Mouse (Mus musculus) Patski (cell line): Measurements from ENCODE around the gene Rexo1. TPM values are rescaled to one million over a fixed set of nuclear protein-coding genes. Genes with fewer than 3 reads are reported as not detected.

Experiments
- ATAC-seq: fragments of 100-300 bp; one replicate; pipeline ENCODE4 v1.8.0; 2021
- CTCF ChIA-PET: fragments of 350-600 bp; sonication (Branson Sonifier 250); formaldehyde crosslinking; loops from one replicate; lab custom pipeline; 2022; ENCODE audit warnings: inconsistent platforms; lab: Charles Lee
- POLR2A ChIA-PET: fragments of 350-600 bp; sonication (Branson Sonifier 250); formaldehyde crosslinking; loops from one replicate; lab custom pipeline; 2022; ENCODE audit warnings: antibody characterized with exemption, inconsistent platforms; lab: Charles Lee
- DNase-seq: peaks from one replicate; pipeline ENCODE4 v3.0.0-alpha.2; 2011; ENCODE audit warnings: low read depth, low spot score
- H3K27me3 ChIP-seq: fragments of 371-371 bp; one replicate; pipeline ENCODE4 v1.5.1; 2021
- CTCF ChIP-seq: fragments of 100-300 bp; IDR thresholded peaks from one replicate; pipeline ENCODE4 v1.5.1; 2021
- in situ Hi-C: fragments of 300-500 bp; cut with MboI; formaldehyde crosslinking; loops from 3 replicates; pipeline ENCODE4 v1.11.1; 2018; ENCODE audit warnings: low pct_unique_long_range_greater_than_20kb, mixed read lengths
- polyA plus RNA-seq: library from polyadenylated mRNA; unstranded; gene quantifications from one replicate; pipeline ENCODE4 v1.2.3, GENCODE M21; 2021

Rexo1 gene
- polyA plus RNA-seq, 1 experiment from 2014 or later: 32.2 TPM

GRCm38 (mm10) chr10:80575925-80576324, 14.6 kb upstream of the Rexo1 start:
- CTCF ChIA-PET: interaction anchor here (2.4 kb wide), 1 partner anchor 14 kb away, joined by 7 read pairs; the partner anchor contains the start of gene Rexo1
- DNase-seq (no peak), ATAC-seq (no peak)
- H3K27me3 ChIP-seq: no peaks in the 10 kb centered on the region
- no peak for TF ChIP-seq CTCF
- in situ Hi-C loops: loop anchor here (5.0 kb wide), 1 partner anchor 111 kb away; no protein-coding TSS in a partner anchor
- POLR2A ChIA-PET: no interaction called here

DNA sequence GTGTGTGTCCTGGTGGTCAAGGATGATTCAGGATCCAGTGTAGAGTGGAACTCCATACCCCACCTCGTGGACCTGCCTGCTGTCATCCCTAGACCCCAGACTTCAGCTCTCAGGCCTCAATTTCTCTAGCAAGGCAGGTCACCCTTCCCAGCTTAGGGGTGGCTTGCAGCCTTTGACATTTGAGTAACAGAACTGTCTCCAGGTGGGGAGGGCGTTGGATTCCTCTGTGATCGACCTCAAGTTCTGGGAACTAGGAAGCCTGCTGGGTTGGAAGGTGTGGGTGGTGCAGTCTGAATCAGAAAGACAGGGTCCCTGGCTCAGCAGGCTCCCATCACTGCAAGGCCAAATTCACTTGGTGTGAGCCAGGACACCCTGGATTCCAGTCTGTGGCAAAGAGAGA, 13.5 kb upstream of the Rexo1 start:
- no peak for TF ChIP-seq CTCF

DNA sequence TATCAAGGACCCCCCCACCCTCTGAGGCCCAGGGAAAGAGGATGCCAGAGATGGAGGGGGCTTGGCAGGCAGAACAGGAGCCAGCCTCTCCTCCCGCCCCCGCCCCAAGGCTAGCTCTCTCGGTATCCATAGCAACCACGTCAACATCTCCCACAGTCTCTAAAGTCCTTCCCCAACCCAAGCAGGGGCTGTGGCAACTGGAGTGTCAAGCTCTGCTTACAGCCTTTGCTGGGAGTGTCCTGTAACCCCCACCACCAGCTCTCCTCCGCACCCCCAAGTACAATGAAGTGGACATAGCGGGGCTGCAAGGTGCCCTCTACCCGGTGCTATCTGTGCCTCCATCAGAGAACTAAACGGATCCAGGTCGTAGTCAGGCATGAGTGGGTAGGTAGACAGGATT, 12.6 kb upstream of the Rexo1 start:
- in situ Hi-C loops: no loop called here
- ATAC-seq (no peak), DNase-seq (no peak)
- CTCF ChIA-PET: interaction anchor here (1.7 to 2.4 kb wide), 2 partner anchors 11 to 12 kb away, joined by 3 to 7 read pairs; partner anchors contain the start of gene Rexo1
- TF ChIP-seq CTCF: no peak
- no peaks in the 10 kb centered on the region for H3K27me3 ChIP-seq
- POLR2A ChIA-PET: no interaction called here

More for the DNA sequence above, 13.5 kb upstream of the Rexo1 start:
- POLR2A ChIA-PET: interaction anchor here (0.6 kb wide), 1 partner anchor 57 kb away, joined by 5 read pairs; no protein-coding TSS in a partner anchor
- H3K27me3 ChIP-seq: no peaks in the 10 kb centered on the region
- in situ Hi-C loops: loop anchor here (5.0 kb wide), 1 partner anchor 112 kb away; no protein-coding TSS in a partner anchor
- ATAC-seq (no peak), DNase-seq (no peak)
- CTCF ChIA-PET: interaction anchor here (2.4 kb wide), 1 partner anchor 13 kb away, joined by 7 read pairs; the partner anchor contains the start of gene Rexo1

DNA sequence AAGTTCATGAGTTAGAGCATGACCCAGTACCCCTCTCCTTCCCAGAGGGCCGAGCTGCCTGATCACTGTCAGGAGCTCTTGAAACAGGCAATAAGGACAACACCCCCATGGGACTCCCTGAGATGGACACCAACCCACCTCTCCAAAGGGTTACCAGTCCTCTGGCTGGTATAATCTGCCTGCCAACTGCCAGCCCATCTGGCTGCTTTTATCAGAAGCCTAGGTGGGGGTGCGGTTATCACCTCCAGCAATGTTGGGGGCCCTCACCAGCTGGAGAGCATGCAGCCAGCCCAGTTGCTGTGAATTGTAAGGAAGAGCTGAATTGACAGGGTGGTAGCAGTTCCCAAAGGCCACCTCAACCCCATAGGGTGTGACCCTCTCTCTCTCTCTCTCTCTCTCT, 11.1 kb upstream of the Rexo1 start:
- in situ Hi-C loops: no loop called here
- no peaks in the 10 kb centered on the region for H3K27me3 ChIP-seq
- CTCF ChIA-PET: no interaction called here
- no peak for ATAC-seq
- POLR2A ChIA-PET: no interaction called here
- no peak for DNase-seq
- no peak for TF ChIP-seq CTCF

DNA sequence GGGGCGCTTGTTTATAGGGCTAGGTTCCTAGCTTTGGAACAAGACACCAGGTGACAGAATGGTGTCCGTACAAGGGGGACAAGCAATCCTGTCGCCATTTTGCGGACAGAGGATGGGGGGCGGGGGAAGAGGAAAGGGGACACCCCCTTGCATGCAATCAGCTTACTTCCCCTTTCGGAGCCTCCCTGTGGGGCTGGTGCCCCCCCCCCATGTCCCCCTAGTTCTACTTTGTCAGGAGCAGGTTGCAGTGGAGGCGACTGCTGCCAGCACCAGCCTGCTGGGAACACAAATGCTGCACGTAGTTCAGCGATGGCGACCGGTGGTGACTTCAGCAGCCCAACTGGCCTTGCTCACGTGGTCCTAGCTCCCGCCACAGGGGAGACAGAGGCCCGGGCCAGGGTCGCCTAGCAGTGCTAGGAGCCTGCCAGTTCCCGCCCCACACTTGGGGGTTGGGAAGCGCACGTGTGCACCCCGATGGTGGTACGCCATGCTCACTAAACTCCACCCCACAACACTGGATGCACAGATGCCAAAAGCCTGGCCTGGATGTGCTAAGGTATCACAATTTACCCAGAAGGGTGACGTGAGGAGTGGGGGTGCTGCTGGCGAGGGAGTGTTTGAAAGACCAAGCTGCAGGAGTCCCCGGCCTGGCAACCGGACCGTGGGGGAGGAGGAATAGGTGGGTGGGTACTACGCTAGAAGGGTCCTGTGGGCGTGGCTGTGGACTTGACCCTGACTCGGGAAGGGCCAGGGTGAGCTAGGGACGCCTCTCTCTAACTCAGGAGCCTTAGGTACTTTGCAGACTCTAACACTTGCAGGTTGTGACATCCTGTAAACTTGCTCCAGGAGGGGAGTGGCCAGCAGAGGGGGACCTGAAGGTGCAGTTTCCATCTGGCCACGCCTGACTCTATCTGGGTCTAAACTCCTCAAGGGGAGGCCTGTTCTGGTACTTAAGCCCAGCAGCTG, 9.8 kb upstream of the Rexo1 start:
- ChIA-PET CTCF (interaction anchor here (1.5 to 1.7 kb wide), 2 partner anchors 8 to 9 kb away, joined by 3 to 6 read pairs; no protein-coding TSS in a partner anchor), POLR2A (interaction anchor here (1.4 kb wide), 1 partner anchor 10 kb away, joined by 6 read pairs; the partner anchor contains the start of gene Rexo1)
- ATAC-seq (no peak), DNase-seq (no peak)
- TF ChIP-seq CTCF: no peak
- no peaks in the 10 kb centered on the region for H3K27me3 ChIP-seq
- in situ Hi-C loops: no loop called here

- in situ Hi-C loops: no loop called here
- POLR2A ChIA-PET: interaction anchor here (1.4 kb wide), 1 partner anchor 9 kb away, joined by 6 read pairs; the partner anchor contains the start of gene Rexo1
- ATAC-seq (no peak), DNase-seq (no peak)
- CTCF ChIA-PET: interaction anchor here (1.5 to 1.7 kb wide), 2 partner anchors 8 kb away, joined by 3 to 6 read pairs; no protein-coding TSS in a partner anchor
- no peaks in the 10 kb centered on the region for H3K27me3 ChIP-seq
- TF ChIP-seq CTCF: no peak
Observed at GRCm38 (mm10) chr10:80570419-80570818, 9.1 kb upstream of the Rexo1 start.

- DNase-seq (no peak), ATAC-seq (no peak)
- in situ Hi-C loops: no loop called here
- POLR2A ChIA-PET: interaction anchor here (1.4 kb wide), 1 partner anchor 9 kb away, joined by 6 read pairs; the partner anchor contains the start of gene Rexo1
- no peak for TF ChIP-seq CTCF
- no peaks in the 10 kb centered on the region for H3K27me3 ChIP-seq
- CTCF ChIA-PET: interaction anchor here (1.5 kb wide), 1 partner anchor 9 kb away, joined by 3 read pairs; no protein-coding TSS in a partner anchor
Observed at GRCm38 (mm10) chr10:80569664-80570066, 8.3 kb upstream of the Rexo1 start.

GRCm38 (mm10) chr10:80568876-80569275, 7.5 kb upstream of the Rexo1 start:
- TF ChIP-seq CTCF: no peak
- in situ Hi-C loops: no loop called here
- no peak for DNase-seq
- ATAC-seq: no peak
- POLR2A ChIA-PET: interaction anchor here (0.5 kb wide), 1 partner anchor 472 kb away, joined by 3 read pairs; no protein-coding TSS in a partner anchor
- no peaks in the 10 kb centered on the region for H3K27me3 ChIP-seq
- CTCF ChIA-PET: no interaction called here

DNA sequence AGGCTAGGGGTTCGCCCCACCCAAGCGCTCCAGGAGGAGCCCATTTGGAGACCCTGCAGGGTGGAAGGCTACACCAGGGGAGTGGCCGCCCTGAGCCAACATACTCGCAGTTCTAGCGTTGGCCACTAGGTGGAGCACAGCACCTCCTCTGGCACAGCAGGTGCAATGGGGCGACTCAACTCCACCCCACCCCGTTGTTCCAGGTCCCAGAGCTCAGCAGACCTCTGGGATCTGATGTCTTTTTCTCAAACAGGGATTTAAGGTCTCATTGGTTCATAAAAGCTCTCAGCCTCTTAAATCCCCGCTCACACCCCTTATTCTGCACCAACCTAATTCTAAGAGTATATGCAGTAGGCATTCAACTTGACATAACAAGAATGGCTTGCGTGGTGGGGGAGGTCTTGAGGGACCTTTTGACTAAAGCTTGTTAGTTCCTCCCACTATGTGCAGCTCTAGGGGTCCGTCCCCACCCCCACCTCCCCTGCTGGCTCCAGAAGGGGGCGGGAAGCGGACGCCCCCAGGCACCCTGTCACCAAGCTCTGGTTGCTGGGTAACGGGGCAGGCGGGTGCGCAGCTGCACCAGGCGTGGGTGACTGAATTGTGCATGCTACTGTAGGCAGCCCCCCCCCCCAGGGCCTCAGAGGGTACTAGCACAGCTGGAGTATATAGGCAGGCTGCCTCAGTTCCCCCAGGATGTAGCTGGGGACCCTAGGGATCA, 5.2 kb upstream of the Rexo1 start:
- no peak for TF ChIP-seq CTCF
- DNase-seq (no peak), ATAC-seq (no peak)
- ChIA-PET POLR2A (no interaction called here), CTCF (interaction anchor here (0.9 to 3.3 kb wide), 13 partner anchors 9 to 176 kb away, joined by 3 to 25 read pairs (median 6); partner anchors contain the start of gene Ap3d1)
- in situ Hi-C loops: no loop called here
- H3K27me3 ChIP-seq: no peaks in the 10 kb centered on the region

DNA sequence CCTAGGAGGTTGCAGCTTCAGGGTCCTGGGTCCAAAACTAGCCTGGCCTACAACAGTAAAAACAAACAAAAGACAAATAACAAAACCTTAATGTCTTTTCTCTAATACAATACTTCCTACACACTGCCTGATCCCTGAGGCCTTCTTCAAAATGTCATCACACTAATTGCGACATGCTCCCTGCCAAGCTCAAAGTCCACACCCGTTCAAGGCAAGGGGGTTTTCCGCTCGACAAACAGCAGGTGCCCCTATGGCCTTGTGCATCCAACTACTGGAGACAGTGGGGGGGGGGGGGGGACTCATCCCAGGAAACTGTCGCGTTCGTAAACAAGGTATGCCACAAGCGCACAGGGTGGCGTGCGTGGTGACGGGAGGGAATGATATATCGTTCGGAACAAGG, 739 bp downstream of the Rexo1 start:
- POLR2A ChIA-PET: interaction anchor here (0.9 to 1.6 kb wide), 3 partner anchors 9 to 72 kb away, joined by 3 to 6 read pairs (median 4); no protein-coding TSS in a partner anchor
- CTCF ChIA-PET: interaction anchor here (1.2 to 1.9 kb wide), 4 partner anchors 8 to 137 kb away, joined by 3 to 13 read pairs (median 6); no protein-coding TSS in a partner anchor
- ATAC-seq (no peak), DNase-seq (no peak)
- H3K27me3 ChIP-seq: no peaks in the 10 kb centered on the region
- in situ Hi-C loops: no loop called here
- no peak for TF ChIP-seq CTCF
